Mouse (Mus musculus): ENCODE data around the gene Npff. TPM values are rescaled to one million over a fixed set of nuclear protein-coding genes. Genes with fewer than 3 reads are reported as not detected.
A peak's percentile ranks its signal among the peaks of the same experiment; 100 is the strongest.

The Npff gene
- polyA plus RNA-seq, 1 experiment: 0.94 TPM

DNA sequence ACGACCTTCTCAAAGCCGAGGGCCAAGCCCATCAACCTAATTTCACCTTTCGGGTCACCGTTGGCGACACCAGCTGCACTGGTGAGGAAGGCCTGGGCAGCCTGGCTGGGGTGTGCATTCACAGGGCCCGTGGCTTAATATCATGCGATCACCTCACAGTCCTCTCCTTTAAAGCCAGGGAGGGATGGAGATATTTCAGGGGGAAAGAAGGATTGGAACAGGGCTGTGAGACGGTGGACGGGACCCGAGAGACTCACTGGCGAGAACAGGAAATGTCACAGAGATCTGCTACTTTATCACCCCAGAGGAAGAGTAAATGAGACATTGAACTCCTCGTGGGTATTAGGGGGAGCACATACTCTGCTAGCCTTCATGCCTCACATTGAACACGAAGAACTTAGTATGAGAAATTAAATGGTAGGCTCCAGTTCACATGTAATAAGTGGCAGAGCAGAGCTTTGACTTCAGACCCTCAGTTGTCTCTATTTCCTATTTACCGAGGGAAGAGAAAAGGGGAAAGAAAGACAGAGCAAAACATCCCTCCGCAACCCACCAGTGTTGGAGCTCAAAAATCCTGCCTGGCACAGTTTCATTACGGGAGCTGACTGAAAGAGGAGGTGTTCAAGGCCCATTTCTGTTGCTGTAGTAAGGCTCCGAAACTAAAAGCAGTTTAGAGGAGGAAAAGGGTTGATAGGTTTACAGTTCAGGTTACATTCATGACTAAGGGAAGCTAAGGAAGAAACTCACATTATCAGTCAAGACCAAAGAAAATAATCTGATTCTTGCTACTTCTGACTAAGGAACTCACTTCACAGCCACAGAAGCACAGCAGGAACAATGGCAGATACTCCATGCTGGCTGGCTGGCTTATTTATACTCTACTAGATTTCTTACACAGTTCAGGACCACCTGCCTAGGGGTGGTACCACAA, 5.3 kb downstream of the Npff start:
- Histone ChIP-seq H3K27me3 (ENCODE audit: control insufficient read depth, insufficient read depth, insufficient read length) (no peaks in the 10 kb centered on the region), H3K79me2 (ENCODE audit: control insufficient read depth, insufficient read depth) (peaks cover 55% of the 10 kb centered on the region), H3K36me3 (ENCODE audit: control insufficient read depth, insufficient read depth) (peaks cover 48% of the 10 kb centered on the region), H3K79me3 (ENCODE audit: low read depth) (peaks cover 36% of the 10 kb centered on the region), H3K4me3 (ENCODE audit: insufficient read depth, poor library complexity, severe bottlenecking) (peak overlapping the region; percentile 68), H3ac (ENCODE audit: control insufficient read depth, insufficient read length, low read depth) (peak overlapping the region; percentile 79)
- TF ChIP-seq FOSL1 (IDR thresholded peaks at IDR 0.05; ENCODE audit: insufficient read depth, low read length, poor library complexity, severe bottlenecking): no peak
- TF ChIP-seq MYOD1 (IDR thresholded peaks at IDR 0.05; ENCODE audit: control insufficient read depth, insufficient read length, low read depth): no peak
- no peak for TF ChIP-seq USF1 (IDR thresholded peaks at IDR 0.05; ENCODE audit: low read depth)
- TF ChIP-seq MYOG (IDR thresholded peaks at IDR 0.05; ENCODE audit: control insufficient read depth, extremely low read depth, insufficient read length): no peak
- no peak for TF ChIP-seq CTCF (IDR thresholded peaks at IDR 0.05; ENCODE audit: control insufficient read depth, insufficient read depth, insufficient read length)
- no peak for TF ChIP-seq CEBPB (IDR thresholded peaks at IDR 0.05; ENCODE audit: low read depth)
- no peak for TF ChIP-seq MAX (IDR thresholded peaks at IDR 0.05)

DNA sequence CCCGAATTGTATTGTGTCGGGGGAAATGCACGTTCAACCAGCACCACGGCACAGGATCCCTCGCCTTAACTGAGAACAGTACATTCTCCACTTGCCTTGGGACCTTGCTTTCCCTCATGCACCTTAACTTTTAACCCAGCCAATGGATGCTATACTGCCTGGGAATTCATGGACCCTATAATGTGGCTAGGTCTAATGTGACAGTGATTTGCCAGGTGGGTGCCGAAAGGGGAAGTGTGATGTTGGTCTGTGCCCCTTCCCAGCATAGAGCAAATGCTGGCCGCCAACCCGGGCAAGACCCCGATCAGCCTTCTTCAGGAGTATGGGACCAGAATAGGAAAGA, 5.9 kb downstream of the Npff start:
- Histone ChIP-seq H3K27me3 (ENCODE audit: control insufficient read depth, insufficient read depth, insufficient read length) (no peaks in the 10 kb centered on the region), H3K36me3 (ENCODE audit: control insufficient read depth, insufficient read depth) (peaks cover 41% of the 10 kb centered on the region), H3K79me3 (ENCODE audit: low read depth) (peaks cover 36% of the 10 kb centered on the region), H3K4me3 (ENCODE audit: insufficient read depth, poor library complexity, severe bottlenecking) (peak overlapping the region; percentile 68), H3ac (ENCODE audit: control insufficient read depth, insufficient read length, low read depth) (peak overlapping the region; percentile 73), H3K79me2 (ENCODE audit: control insufficient read depth, insufficient read depth) (peaks cover 57% of the 10 kb centered on the region)
- TF ChIP-seq CEBPB (IDR thresholded peaks at IDR 0.05; ENCODE audit: low read depth) (no peak), MYOD1 (IDR thresholded peaks at IDR 0.05; ENCODE audit: control insufficient read depth, insufficient read length, low read depth) (no peak), USF1 (IDR thresholded peaks at IDR 0.05; ENCODE audit: low read depth) (no peak), FOSL1 (IDR thresholded peaks at IDR 0.05; ENCODE audit: insufficient read depth, low read length, poor library complexity, severe bottlenecking) (no peak), MAX (IDR thresholded peaks at IDR 0.05) (no peak), MYOG (IDR thresholded peaks at IDR 0.05; ENCODE audit: control insufficient read depth, extremely low read depth, insufficient read length) (no peak), CTCF (IDR thresholded peaks at IDR 0.05; ENCODE audit: control insufficient read depth, insufficient read depth, insufficient read length) (no peak)

DNA sequence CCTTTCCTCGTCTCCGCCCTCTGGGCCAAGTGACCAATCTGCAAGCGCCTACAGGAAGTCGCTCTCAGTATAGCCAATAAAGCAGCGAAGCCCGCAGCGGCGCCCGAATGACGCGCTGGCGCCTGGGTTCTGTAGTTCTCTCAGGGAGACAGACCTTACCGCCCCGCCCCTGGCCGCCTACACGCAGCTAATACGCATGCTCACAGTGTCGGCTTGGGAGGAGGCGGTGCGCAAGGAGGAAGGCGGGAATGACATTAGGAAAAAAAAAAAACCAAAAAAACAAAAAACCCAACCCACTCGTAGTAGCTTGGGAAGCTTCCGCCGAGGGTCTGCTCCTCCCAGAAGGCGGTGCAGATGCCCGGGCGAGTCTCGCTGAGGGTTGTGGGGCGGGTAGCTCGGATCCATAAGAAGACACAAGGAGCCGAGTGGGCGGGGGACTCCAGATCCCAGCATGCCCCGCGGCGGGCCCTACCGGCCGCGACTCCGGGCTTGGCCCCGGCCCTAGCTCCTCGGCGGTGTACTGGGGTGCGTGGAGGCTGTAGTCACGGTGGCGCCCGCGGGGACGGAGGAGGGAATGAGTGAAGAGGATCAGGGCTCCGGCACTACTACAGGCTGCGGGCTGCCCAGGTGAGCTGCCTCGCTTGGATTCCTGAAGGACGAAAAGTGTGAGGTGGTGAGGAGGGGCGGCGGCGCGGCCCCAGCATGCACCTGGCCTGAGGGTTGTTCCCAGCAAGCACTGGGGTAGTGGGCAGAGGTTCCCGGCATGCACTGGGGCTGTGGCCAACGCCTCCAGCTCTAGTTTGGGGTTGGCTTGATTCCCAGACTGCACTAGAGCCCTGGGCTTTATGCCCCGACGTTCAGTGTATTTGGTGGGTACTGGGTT, 6.5 kb downstream of the Npff start, which contains the start of gene Tarbp2:
Tarbp2 (plus strand) TSS at position 217 of the 883 bp plus-strand sequence.
- H3K79me3 ChIP-seq (ENCODE audit: low read depth): peaks cover 36% of the 10 kb centered on the region
- H3K79me2 ChIP-seq (ENCODE audit: control insufficient read depth, insufficient read depth): peaks cover 59% of the 10 kb centered on the region
- TF ChIP-seq MYOG (IDR thresholded peaks at IDR 0.05; ENCODE audit: control insufficient read depth, extremely low read depth, insufficient read length) (no peak), MYOD1 (IDR thresholded peaks at IDR 0.05; ENCODE audit: control insufficient read depth, insufficient read length, low read depth) (no peak), USF1 (IDR thresholded peaks at IDR 0.05; ENCODE audit: low read depth) (no peak), FOSL1 (IDR thresholded peaks at IDR 0.05; ENCODE audit: insufficient read depth, low read length, poor library complexity, severe bottlenecking) (no peak), MAX (IDR thresholded peaks at IDR 0.05) (peak; percentile 39), CEBPB (IDR thresholded peaks at IDR 0.05; ENCODE audit: low read depth) (no peak), CTCF (IDR thresholded peaks at IDR 0.05; ENCODE audit: control insufficient read depth, insufficient read depth, insufficient read length) (no peak)
- H3K36me3 ChIP-seq (ENCODE audit: control insufficient read depth, insufficient read depth): peaks cover 38% of the 10 kb centered on the region
- peak within 1 kb of the TSS; percentile 88 for H3ac ChIP-seq (ENCODE audit: control insufficient read depth, insufficient read length, low read depth)
- peak within 1 kb of the TSS; percentile 75 for H3K4me3 ChIP-seq (ENCODE audit: insufficient read depth, poor library complexity, severe bottlenecking)
- H3K27me3 ChIP-seq (ENCODE audit: control insufficient read depth, insufficient read depth, insufficient read length): no peaks in the 10 kb centered on the region

DNA sequence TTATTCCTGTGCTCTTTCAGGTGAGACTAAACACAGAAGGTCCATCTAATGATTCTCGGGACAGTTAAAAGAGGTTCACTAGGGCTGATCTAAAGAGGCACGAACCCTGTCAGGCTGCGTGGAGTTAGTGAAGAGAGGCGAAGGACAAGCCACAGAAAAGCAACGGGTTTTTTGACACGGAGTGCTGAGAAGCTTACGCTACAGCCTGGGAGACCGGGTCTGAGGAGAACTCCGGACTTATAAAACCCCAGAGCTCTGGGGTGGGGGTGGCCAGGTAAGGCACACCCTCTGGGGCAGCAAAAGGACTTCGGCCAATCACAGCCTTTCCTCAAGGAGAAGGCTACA, 7.1 kb downstream of the Npff start:
- Histone ChIP-seq H3K79me3 (ENCODE audit: low read depth) (peaks cover 36% of the 10 kb centered on the region), H3K27me3 (ENCODE audit: control insufficient read depth, insufficient read depth, insufficient read length) (no peaks in the 10 kb centered on the region), H3K36me3 (ENCODE audit: control insufficient read depth, insufficient read depth) (peaks cover 34% of the 10 kb centered on the region), H3ac (ENCODE audit: control insufficient read depth, insufficient read length, low read depth) (peak overlapping the region; percentile 25), H3K79me2 (ENCODE audit: control insufficient read depth, insufficient read depth) (peaks cover 66% of the 10 kb centered on the region), H3K4me3 (ENCODE audit: insufficient read depth, poor library complexity, severe bottlenecking) (peak overlapping the region; percentile 75)
- TF ChIP-seq MAX (IDR thresholded peaks at IDR 0.05) (peak; percentile 29), FOSL1 (IDR thresholded peaks at IDR 0.05; ENCODE audit: insufficient read depth, low read length, poor library complexity, severe bottlenecking) (no peak), MYOG (IDR thresholded peaks at IDR 0.05; ENCODE audit: control insufficient read depth, extremely low read depth, insufficient read length) (no peak)

DNA sequence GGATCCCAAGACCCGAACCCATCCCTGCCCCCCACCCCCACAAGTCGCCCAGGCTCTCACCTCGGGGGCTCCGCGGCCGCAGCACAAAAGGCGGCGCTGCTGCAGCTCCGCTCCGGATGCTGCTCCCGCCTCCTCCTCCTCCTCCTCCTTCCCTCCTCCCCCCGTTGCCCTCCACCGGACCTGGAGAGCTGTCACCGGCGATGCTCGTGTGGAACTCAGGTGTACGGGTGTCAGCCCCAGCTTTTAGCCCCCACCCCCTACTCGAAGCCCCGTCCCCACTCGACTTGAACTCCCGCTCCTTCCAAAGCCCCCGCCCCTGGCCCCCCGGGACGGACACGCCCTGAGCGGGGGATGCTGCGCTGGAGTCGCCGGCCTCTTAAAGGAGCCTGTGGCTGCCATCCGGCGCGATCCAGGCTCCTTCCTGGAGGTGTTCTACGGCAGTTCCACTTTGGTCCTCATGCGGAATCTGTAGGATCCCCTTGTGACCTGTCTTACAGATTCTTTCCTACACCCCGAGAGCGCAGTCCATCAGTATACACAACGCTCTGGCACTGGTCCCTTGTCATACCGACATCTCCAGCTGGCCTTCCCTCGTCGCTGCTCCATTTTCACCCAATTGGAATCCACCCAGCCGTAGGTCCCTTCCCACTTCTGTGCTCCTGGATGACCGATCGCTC, 7.9 kb downstream of the Npff start, which contains the start of gene Map3k12:
Map3k12 (minus strand) TSS at position 337 of the 677 bp plus-strand sequence.
- Histone ChIP-seq H3ac (ENCODE audit: control insufficient read depth, insufficient read length, low read depth) (peak within 1 kb of the TSS; percentile 88), H3K79me3 (ENCODE audit: low read depth) (peaks cover 36% of the 10 kb centered on the region), H3K36me3 (ENCODE audit: control insufficient read depth, insufficient read depth) (peaks cover 26% of the 10 kb centered on the region), H3K79me2 (ENCODE audit: control insufficient read depth, insufficient read depth) (peaks cover 71% of the 10 kb centered on the region), H3K27me3 (ENCODE audit: control insufficient read depth, insufficient read depth, insufficient read length) (no peaks in the 10 kb centered on the region), H3K4me3 (ENCODE audit: insufficient read depth, poor library complexity, severe bottlenecking) (peak within 1 kb of the TSS; percentile 75)
- TF ChIP-seq USF1 (IDR thresholded peaks at IDR 0.05; ENCODE audit: low read depth): no peak
- peak; percentile 7 for TF ChIP-seq CTCF (IDR thresholded peaks at IDR 0.05; ENCODE audit: control insufficient read depth, insufficient read depth, insufficient read length)

Data from C2C12 (cell line).